Mouse (Mus musculus) bone marrow, adult 2 months (tissue): ENCODE results near the gene Oma1.

Experiments
- CTCF ChIP-seq: fragments of 200-500 bp; IDR thresholded peaks from 2 replicates; pipeline ENCODE4 v1.5.1; 2011; ENCODE audit warnings: low read length, control low read depth; ENCODE audit not compliant: control insufficient read depth, insufficient read depth
- POLR2A ChIP-seq: fragments of 200-500 bp; IDR thresholded peaks from 2 replicates; pipeline ENCODE4 v1.6.1; 2011; ENCODE audit warnings: low read depth, mild to moderate bottlenecking, control low read depth, low read length, borderline replicate concordance; ENCODE audit not compliant: control insufficient read depth

DNA sequence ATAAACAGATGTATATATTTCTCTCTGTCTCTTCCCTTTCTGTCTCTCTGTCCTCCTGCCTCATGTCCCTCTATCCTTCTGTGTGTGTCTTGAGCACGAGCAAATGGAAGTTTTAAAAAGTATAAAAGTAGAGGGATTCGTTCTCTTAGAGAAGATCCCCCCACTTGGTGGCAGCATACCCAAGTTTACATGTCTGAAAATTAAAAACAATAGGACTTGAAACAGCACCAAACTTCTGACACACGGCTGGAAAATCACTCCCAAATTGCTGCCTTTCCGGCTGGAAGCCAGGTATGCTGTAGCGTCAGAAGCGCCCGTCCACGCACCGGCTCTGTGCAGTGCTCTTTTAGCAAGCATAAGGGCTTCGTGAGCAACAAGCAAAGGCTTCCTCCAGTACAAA, 14.3 kb upstream of the Oma1 start:
- TF ChIP-seq POLR2A, result no peak
- no peak for TF ChIP-seq CTCF
